Mouse (Mus musculus) ES-CJ7 (cell line): ENCODE results near the gene Tlcd1.
"Not testable (repeated sequence)": the region's sequence is repeated elsewhere in the genome, so short reads cannot be mapped to it uniquely, and the experiment has no call there.

Source experiments
- DNase-seq: peaks from one replicate; pipeline ENCODE4 v3.0.0; 2011; ENCODE audit warnings: low read depth, low spot score

Gene Tlcd1

GRCm38 (mm10) chr11:78176402-78176862 is at the start of gene Tlcd1, which contains the start of gene Nek8:
TSS of gene Tlcd1 (plus strand) at chr11:78176711.
TSS of gene Nek8 (minus strand) at chr11:78176675.
- peak; percentile 89 for DNase-seq

- DNase-seq, result no peak
Observed at GRCm38 (mm10) chr11:78126739-78127138, 49.8 kb upstream of the Tlcd1 start.

GRCm38 (mm10) chr11:78129458-78129857 is 47.1 kb upstream of the Tlcd1 start:
- DNase-seq, result no peak

GRCm38 (mm10) chr11:78133915-78134314 is 42.6 kb upstream of the Tlcd1 start:
- DNase-seq, result no peak

- DNase-seq, result no peak
Observed at GRCm38 (mm10) chr11:78134344-78134743, 42.2 kb upstream of the Tlcd1 start.

- not testable (repeated sequence) for DNase-seq
Observed at GRCm38 (mm10) chr11:78135314-78135713, 41.2 kb upstream of the Tlcd1 start.

GRCm38 (mm10) chr11:78136132-78136531 is 40.4 kb upstream of the Tlcd1 start:
- DNase-seq, result no peak

GRCm38 (mm10) chr11:78137584-78137983 is 38.9 kb upstream of the Tlcd1 start:
- peak; percentile 47 for DNase-seq

GRCm38 (mm10) chr11:78138023-78138422 is 38.5 kb upstream of the Tlcd1 start:
- no peak for DNase-seq

- no peak for DNase-seq
Observed at GRCm38 (mm10) chr11:78140665-78141064, 35.8 kb upstream of the Tlcd1 start.

- DNase-seq, result no peak
Observed at GRCm38 (mm10) chr11:78143520-78143919, 33.0 kb upstream of the Tlcd1 start.

- no peak for DNase-seq
Observed at GRCm38 (mm10) chr11:78146168-78146567, 30.3 kb upstream of the Tlcd1 start.

GRCm38 (mm10) chr11:78146707-78147543 is 29.6 kb upstream of the Tlcd1 start:
- DNase-seq, result no peak

- peak; percentile 64 for DNase-seq
Observed at GRCm38 (mm10) chr11:78151161-78151560, 25.4 kb upstream of the Tlcd1 start.

GRCm38 (mm10) chr11:78152299-78153231 is 23.9 kb upstream of the Tlcd1 start:
- no peak for DNase-seq

- no peak for DNase-seq
Observed at GRCm38 (mm10) chr11:78153778-78154177, 22.7 kb upstream of the Tlcd1 start.

- no peak for DNase-seq
Observed at GRCm38 (mm10) chr11:78155674-78156073, 20.8 kb upstream of the Tlcd1 start.

GRCm38 (mm10) chr11:78156156-78156699 is 20.3 kb upstream of the Tlcd1 start:
- DNase-seq, result no peak

GRCm38 (mm10) chr11:78159096-78159495 is 17.4 kb upstream of the Tlcd1 start:
- peak; percentile 95 for DNase-seq

GRCm38 (mm10) chr11:78159557-78159956 is 17.0 kb upstream of the Tlcd1 start:
- no peak for DNase-seq

GRCm38 (mm10) chr11:78160171-78160570 is 16.3 kb upstream of the Tlcd1 start:
- no peak for DNase-seq

- no peak for DNase-seq
Observed at GRCm38 (mm10) chr11:78160675-78161074, 15.8 kb upstream of the Tlcd1 start.
